Comparison of ENCODE assay signal across 9 mouse cellular contexts in genomic region chr16:8424161-8424970, GRCm38 (mm10). TPM values are rescaled to one million over a fixed set of nuclear protein-coding genes. Genes with fewer than 3 reads are reported as not detected.
DNase-seq lines count a peak whose midpoint lies in the region; ATAC-seq and TF ChIP-seq lines count a peak whose summit lies in the region.
"Had no signal": no experiment of that assay in that cellular context is flagged by ENCODE, and none has a peak within 500 bp of the region (broad histone marks: within the 10 kb centered on the region; RNA-seq: fewer than 3 reads in every experiment).

No protein-coding gene starts in this region.

- H3K4me3 ChIP-seq in ES-E14 (ENCODE audit: insufficient read depth in 1 of 2, low read depth in 1 of 2, low read length in 2 of 2, poor library complexity in 1 of 2, severe bottlenecking in 1 of 2): peak overlapping the region; percentile 60 to 63
- peak overlapping the region; percentile 45 for H3K4me3 ChIP-seq in hindbrain, embryonic 10.5 days

- no peaks in the 10 kb centered on the region for H3K36me3 ChIP-seq in ES-E14 (ENCODE audit: control insufficient read depth, insufficient read depth, low read length, poor library complexity, severe bottlenecking)
- no peaks in the 10 kb centered on the region for H3K36me3 ChIP-seq in hindbrain, embryonic 10.5 days

- DNase-seq in cerebellum, postnatal 25 days: peak; percentile 38 to 60
- no peak for DNase-seq in cerebellum, postnatal 4 days (ENCODE audit: low spot score in 2 of 2)
- DNase-seq in ES-E14 (ENCODE audit: low read depth, low spot score) (no peak), adipocyte (ENCODE audit: low spot score) (no peak)
- peak; percentile 22 for DNase-seq in hindbrain, embryonic 10.5 days (ENCODE audit: low spot score)
- DNase-seq in left cerebral cortex, postnatal 25 days (ENCODE audit: low spot score in 2 of 2): peak; percentile 71 to 80
- DNase-seq in right cerebral cortex, postnatal 14 days: peak; percentile 72

- H3K27me3 ChIP-seq in hindbrain, embryonic 10.5 days (ENCODE audit: insufficient read depth, poor library complexity, severe bottlenecking): peaks cover 66% of the 10 kb centered on the region

- WGBS in hindbrain, embryonic 10.5 days: 4% methylated on average over 43 of the region's 43 CpGs

- no peak overlapping the region for H3K27ac ChIP-seq in ES-E14 (ENCODE audit: insufficient read depth, low read depth, low read length, poor library complexity, severe bottlenecking)
- no peak overlapping the region for H3K27ac ChIP-seq in hindbrain, embryonic 10.5 days

- H3K4me1 ChIP-seq in ES-E14 (ENCODE audit: control insufficient read depth in 2 of 2, insufficient read depth in 2 of 2, low read length in 2 of 2, poor library complexity in 1 of 2): no peaks in the 10 kb centered on the region
- peaks cover 11% of the 10 kb centered on the region for H3K4me1 ChIP-seq in hindbrain, embryonic 10.5 days (replicated peaks)

- peak overlapping the region; percentile 46 for H3K9ac ChIP-seq in ES-E14 (ENCODE audit: insufficient read depth, low read depth, low read length, poor library complexity, severe bottlenecking)

- in situ Hi-C loops in ES-E14 (cut with MboI; ENCODE audit: low sequenced_read_pairs in 2 of 2, unreplicated experiment in 2 of 2): loop anchor here in 1 of 2 experiments (25.0 kb wide), 1 partner anchor 438 kb away; no protein-coding TSS in a partner anchor

- intact Hi-C loops in left cerebral cortex, postnatal 25 days (cut with DNase I): no loop called here

- no peak for ATAC-seq in CD4-positive, CD25-positive, alpha-beta regulatory T cell, adult 4 months

- no peaks in the 10 kb centered on the region for H3K9me3 ChIP-seq in ES-E14 (ENCODE audit: control insufficient read depth, insufficient read depth, low read depth, low read length)
- no peaks in the 10 kb centered on the region for H3K9me3 ChIP-seq in hindbrain, embryonic 10.5 days

TF ChIP-seq in ES-E14, 5 proteins besides CTCF, POLR2A, EP300 and RAD21:
- TF ChIP-seq MAFK (IDR thresholded peaks at IDR 0.05; ENCODE audit: insufficient read depth, low read depth, low read length) (no peak), CHD2 (IDR thresholded peaks at IDR 0.05; ENCODE audit: low read depth, low read length) (no peak), ZC3H11A (IDR thresholded peaks at IDR 0.05; ENCODE audit: borderline replicate concordance, low read depth, low read length) (no peak), ZNF384 (IDR thresholded peaks at IDR 0.05; ENCODE audit: low read depth, low read length) (no peak), HCFC1 (IDR thresholded peaks at IDR 0.05; ENCODE audit: borderline replicate concordance, insufficient read depth, low read length) (no peak)

RNA-seq across cellular contexts. Expression of gene Tmem114, which starts 0.6 kb away (rescaled TPM):
- total RNA-seq in ES-E14 (2012; rRNA removed): not detected in 2 replicates
- polyA plus RNA-seq in hindbrain, embryonic 10.5 days (2016; fragmentation: Nextera tagmentation; extraction: Ambion mirVana): 0.19 TPM in 1 of 2 replicates, not detected in the other
- total RNA-seq in left cerebral cortex, postnatal 25 days (2021): 1 to 10 TPM; 2.7 to 3.4 TPM
- polyA plus RNA-seq in CD4-positive, CD25-positive, alpha-beta regulatory T cell, adult 4 months (2017; shearing (Covaris generic)): not detected
- total RNA-seq: common myeloid progenitor, adult 5-6 weeks had no signal

RNA-seq across cellular contexts. Expression of gene Mettl22, which starts 46.2 kb away (rescaled TPM):
- 15.5 and 21.6 TPM in 2 replicates for total RNA-seq in ES-E14 (2012; rRNA removed)
- 24.0 and 26.0 TPM in 2 replicates for polyA plus RNA-seq in hindbrain, embryonic 10.5 days (2016; fragmentation: Nextera tagmentation; extraction: Ambion mirVana)
- 10 to 100 TPM; 21.6 to 24.3 TPM for total RNA-seq in left cerebral cortex, postnatal 25 days (2021)
- polyA plus RNA-seq in CD4-positive, CD25-positive, alpha-beta regulatory T cell, adult 4 months (2017; shearing (Covaris generic)): 10 to 100 TPM; 24.1 to 35.5 TPM

Comparison
In these comparisons a context has a peak if more than half of its experiments do, and no peak if none do; other contexts are left out.
1. DNase-seq: peak in cerebellum, postnatal 25 days (2 of 2), hindbrain, embryonic 10.5 days (single experiment), left cerebral cortex, postnatal 25 days (2 of 2) and right cerebral cortex, postnatal 14 days (single experiment); none in cerebellum, postnatal 4 days (0 of 2), ES-E14 (single experiment) and adipocyte (single experiment).